Mouse (Mus musculus) intestine, embryonic 16.5 days (tissue): ENCODE data around the gene Hist2h3c1. TPM values are rescaled to one million over a fixed set of nuclear protein-coding genes. Genes with fewer than 3 reads are reported as not detected.
"Not testable (repeated sequence)": the region's sequence is repeated elsewhere in the genome, so short reads cannot be mapped to it uniquely, and the experiment has no call there.

ENCODE experiments used
- ATAC-seq: fragments of 200-750 bp; cut with Nextera tagmentation; 2 replicates; pipeline ENCODE4 v1.8.0; 2017; ENCODE audit warnings: moderate TSS enrichment, moderate library complexity
- H3K27ac ChIP-seq: fragments of 300-500 bp; sonication (generic); 2 replicates; pipeline ENCODE4 v1.5.1; 2014; ENCODE audit warnings: mild to moderate bottlenecking, low read length
- H3K27me3 ChIP-seq: fragments of 300-500 bp; sonication (generic); replicated peaks from 2 replicates; pipeline ENCODE4 v1.6.1; 2014; ENCODE audit warnings: low read length, control low read depth, mixed read lengths; ENCODE audit not compliant: control insufficient read depth, insufficient read depth
- H3K36me3 ChIP-seq: fragments of 300-500 bp; sonication (generic); 2 replicates; pipeline ENCODE4 v1.6.1; 2014; ENCODE audit warnings: low read length, control low read depth; ENCODE audit not compliant: control insufficient read depth, insufficient read depth
- H3K4me1 ChIP-seq: fragments of 300-500 bp; sonication (generic); 2 replicates; pipeline ENCODE4 v1.6.1; 2014; ENCODE audit warnings: low read length, control low read depth, mixed read lengths; ENCODE audit not compliant: control insufficient read depth, insufficient read depth
- H3K4me2 ChIP-seq: fragments of 300-500 bp; sonication (generic); 2 replicates; pipeline ENCODE4 v1.6.1; 2014; ENCODE audit warnings: low read depth, low read length, control low read depth
- H3K4me3 ChIP-seq: fragments of 300-500 bp; sonication (generic); 2 replicates; pipeline ENCODE4 v1.5.1; 2014; ENCODE audit warnings: mild to moderate bottlenecking, low read length
- H3K9ac ChIP-seq: fragments of 300-500 bp; sonication (generic); 2 replicates; pipeline ENCODE4 v1.6.1; 2014; ENCODE audit warnings: low read depth, low read length
- H3K9me3 ChIP-seq: fragments of 300-500 bp; sonication (generic); 2 replicates; pipeline ENCODE4 v1.6.1; 2016; ENCODE audit warnings: low read length, control low read depth; ENCODE audit not compliant: control insufficient read depth
- WGBS: fragments of 180-500 bp; shearing (Covaris S2); extraction: QIAGEN DNeasy Blood & Tissue Kit; methylation state at CpG from one replicate; pipeline ENCODE4 v1.1.7; 2014; 5-methylcytosine and 5-hydroxymethylcytosine counted together
- polyA plus RNA-seq: library from polyadenylated mRNA; unstranded; fragments of >200 nt; fragmentation: Nextera tagmentation; extraction: Ambion mirVana; gene quantifications from 2 replicates; pipeline ENCODE4 v1.2.1, GENCODE M21; 2015

The Hist2h3c1 gene
- polyA plus RNA-seq = 1.3 and 1.8 TPM in 2 replicates

- H3K4me3 ChIP-seq = peak within 1 kb of the TSS; percentile 50
- H3K9me3 ChIP-seq, H3K36me3 ChIP-seq, H3K27me3 ChIP-seq: not testable (repeated sequence)
- H3K9ac ChIP-seq = peak within 1 kb of the TSS; percentile 62
- peak within 1 kb of the TSS; percentile 50 for H3K27ac ChIP-seq
- WGBS = 0% methylated on average over 6 of the region's 47 CpGs
- H3K4me2 ChIP-seq = peak within 1 kb of the TSS; percentile 56
- ATAC-seq = peak; percentile 92
- H3K4me1 ChIP-seq = peaks cover 23% of the 10 kb centered on the region
Measured at GRCm38 (mm10) chr3:96246427-96246856, at the start of gene Hist2h3c1. Gene Hist2h3c1, plus strand, starts transcription at chr3:96246685.

GRCm38 (mm10) chr3:96197129-96197749 is 49.2 kb upstream of the Hist2h3c1 start:
- H3K27ac ChIP-seq = peak overlapping the region; percentile 91
- peak overlapping the region; percentile 72 for H3K4me3 ChIP-seq
- no peaks in the 10 kb centered on the region for H3K36me3 ChIP-seq
- H3K9ac ChIP-seq = peak overlapping the region; percentile 88
- H3K9me3 ChIP-seq = no peaks in the 10 kb centered on the region
- H3K27me3 ChIP-seq = no peaks in the 10 kb centered on the region
- WGBS = under 1% methylated on average over 50 of the region's 50 CpGs
- peak overlapping the region; percentile 99 for H3K4me2 ChIP-seq
- H3K4me1 ChIP-seq = peaks cover 10% of the 10 kb centered on the region
- ATAC-seq = peak; percentile 94

DNA sequence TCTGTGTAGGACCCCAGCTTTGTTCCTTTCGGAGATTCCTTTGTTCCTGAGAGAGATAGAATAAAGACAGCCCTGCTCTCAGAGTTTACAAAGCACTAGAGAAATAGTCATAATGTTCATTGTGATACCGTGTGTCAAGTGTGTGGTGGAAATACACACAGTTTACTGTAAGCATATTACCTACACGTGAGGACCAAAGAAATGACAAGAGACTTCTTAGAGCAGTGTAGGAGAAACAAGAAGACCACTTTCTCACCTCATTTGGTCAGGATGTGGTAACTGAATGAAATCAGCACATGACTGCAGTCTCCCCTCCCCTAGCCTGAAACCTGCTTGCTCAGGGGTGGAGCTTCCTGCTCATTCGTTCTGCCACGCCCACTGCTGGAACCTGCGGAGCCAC is 48.3 kb upstream of the Hist2h3c1 start:
- Histone ChIP-seq H3K4me3 (peak overlapping the region; percentile 72), H3K4me2 (peak overlapping the region; percentile 61), H3K9ac (peak overlapping the region; percentile 61), H3K4me1 (peaks cover 10% of the 10 kb centered on the region), H3K9me3 (no peaks in the 10 kb centered on the region), H3K27me3 (no peaks in the 10 kb centered on the region), H3K36me3 (no peaks in the 10 kb centered on the region), H3K27ac (peak overlapping the region; percentile 81)
- ATAC-seq = peak; percentile 59
- 8% methylated on average over 6 of the region's 6 CpGs for WGBS

DNA sequence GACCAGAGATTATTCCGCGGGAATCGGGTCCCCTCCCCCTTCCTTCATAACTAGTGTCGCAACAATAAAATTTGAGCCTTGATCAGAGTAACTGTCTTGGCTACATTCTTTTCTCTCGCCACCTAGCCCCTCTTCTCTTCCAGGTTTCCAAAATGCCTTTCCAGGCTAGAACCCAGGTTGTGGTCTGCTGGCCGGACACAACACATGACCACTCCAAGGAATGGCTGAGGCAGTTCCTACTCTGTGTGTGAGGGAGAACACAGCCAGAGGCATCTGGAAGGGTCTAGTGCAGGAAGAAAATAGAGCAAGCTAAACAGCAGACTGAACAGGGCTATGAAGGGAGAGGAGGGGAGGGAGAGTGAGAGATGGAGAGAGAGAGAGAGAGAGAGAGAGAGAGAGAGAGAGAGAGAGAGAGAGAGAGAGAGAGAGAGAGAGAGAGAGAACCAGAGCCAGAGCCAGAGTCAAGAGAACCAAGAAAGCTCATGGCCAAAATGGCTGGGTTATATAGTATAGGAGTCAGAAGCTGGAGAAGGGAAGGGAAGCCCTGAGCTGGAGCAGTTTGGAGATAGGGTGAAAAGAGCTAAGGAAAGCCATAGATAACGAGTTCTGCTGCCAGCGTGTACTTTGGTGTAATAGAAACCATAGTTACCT is 47.8 kb upstream of the Hist2h3c1 start:
- H3K4me1 ChIP-seq, H3K27me3 ChIP-seq, H3K4me2 ChIP-seq, H3K9me3 ChIP-seq, H3K36me3 ChIP-seq, H3K9ac ChIP-seq, H3K4me3 ChIP-seq, H3K27ac ChIP-seq: not testable (repeated sequence)
- peak; percentile 13; the same call in 1 of the 2 replicates for ATAC-seq
- WGBS = 26% methylated on average over 7 of the region's 8 CpGs

DNA sequence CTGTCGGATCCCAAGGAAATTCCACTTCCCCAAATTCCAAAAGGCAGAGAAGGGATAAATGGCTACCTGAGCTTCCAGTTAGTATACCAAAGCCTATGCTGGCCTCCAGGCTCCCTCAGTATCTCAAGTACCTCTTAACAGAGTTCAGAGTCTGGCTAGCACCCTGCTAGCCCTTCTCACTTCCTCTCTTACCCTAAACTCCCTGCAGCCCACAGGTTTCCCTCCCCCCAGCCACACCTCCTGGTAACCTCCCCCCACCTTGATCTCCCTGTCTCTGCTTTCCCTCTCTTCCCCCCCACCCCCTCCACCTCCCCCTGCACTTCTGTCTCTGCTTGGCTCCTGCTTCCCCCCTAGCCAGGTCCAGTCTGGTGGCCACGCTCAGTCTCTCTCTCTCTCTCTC is 46.8 kb upstream of the Hist2h3c1 start:
- WGBS = 50% methylated on average over 2 of the region's 2 CpGs
- no peaks in the 10 kb centered on the region for H3K36me3 ChIP-seq
- H3K4me3 ChIP-seq = no peak overlapping the region
- H3K4me1 ChIP-seq = peaks cover 10% of the 10 kb centered on the region
- ATAC-seq = no peak
- H3K27me3 ChIP-seq = no peaks in the 10 kb centered on the region
- H3K9ac ChIP-seq = no peak overlapping the region
- H3K9me3 ChIP-seq = no peaks in the 10 kb centered on the region
- no peak overlapping the region for H3K27ac ChIP-seq
- H3K4me2 ChIP-seq = no peak overlapping the region

GRCm38 (mm10) chr3:96207819-96208218 is 38.7 kb upstream of the Hist2h3c1 start:
- H3K4me3 ChIP-seq = no peak overlapping the region
- no peak overlapping the region for H3K27ac ChIP-seq
- H3K36me3 ChIP-seq = no peaks in the 10 kb centered on the region
- no peak overlapping the region for H3K9ac ChIP-seq
- 67% methylated on average over 3 of the region's 3 CpGs for WGBS
- H3K27me3 ChIP-seq = no peaks in the 10 kb centered on the region
- H3K4me1 ChIP-seq = no peaks in the 10 kb centered on the region
- ATAC-seq = no peak
- no peak overlapping the region for H3K4me2 ChIP-seq
- no peaks in the 10 kb centered on the region for H3K9me3 ChIP-seq

DNA sequence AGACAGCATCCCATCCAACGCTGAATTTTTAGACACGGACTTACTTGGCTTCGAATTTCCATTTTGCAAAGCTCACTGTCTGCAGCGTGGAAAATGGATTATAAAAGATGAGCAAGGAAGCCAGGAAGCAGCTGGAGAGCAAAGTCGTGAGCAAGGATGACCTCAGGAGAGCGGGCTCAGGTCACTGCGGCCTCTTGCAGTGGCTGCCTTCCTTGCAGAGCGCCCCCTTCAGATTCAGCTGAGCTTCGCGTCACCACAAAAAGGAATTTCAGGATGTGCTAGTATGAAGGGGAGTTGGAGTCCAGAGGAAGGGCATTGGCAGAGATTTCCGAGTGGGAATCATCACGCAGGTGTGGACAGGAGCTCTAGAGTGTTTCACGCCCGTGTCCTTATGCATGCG is 37.2 kb upstream of the Hist2h3c1 start:
- no peak overlapping the region for H3K4me2 ChIP-seq
- no peak overlapping the region for H3K27ac ChIP-seq
- no peak overlapping the region for H3K4me3 ChIP-seq
- WGBS = 21% methylated on average over 15 of the region's 15 CpGs
- H3K27me3 ChIP-seq = no peaks in the 10 kb centered on the region
- H3K9ac ChIP-seq = no peak overlapping the region
- H3K9me3 ChIP-seq = no peaks in the 10 kb centered on the region
- no peaks in the 10 kb centered on the region for H3K4me1 ChIP-seq
- no peaks in the 10 kb centered on the region for H3K36me3 ChIP-seq
- ATAC-seq = no peak

- Histone ChIP-seq H3K4me3 (peak overlapping the region; percentile 68), H3K9ac (peak overlapping the region; percentile 73), H3K36me3 (no peaks in the 10 kb centered on the region), H3K4me2 (peak overlapping the region; percentile 85), H3K27me3 (no peaks in the 10 kb centered on the region), H3K9me3 (no peaks in the 10 kb centered on the region), H3K27ac (peak overlapping the region; percentile 100), H3K4me1 (peaks cover 18% of the 10 kb centered on the region)
- under 1% methylated on average over 12 of the region's 12 CpGs for WGBS
- ATAC-seq = peak; percentile 7; the same call in 1 of the 2 replicates
Measured at GRCm38 (mm10) chr3:96219191-96219641, 27.3 kb upstream of the Hist2h3c1 start.

DNA sequence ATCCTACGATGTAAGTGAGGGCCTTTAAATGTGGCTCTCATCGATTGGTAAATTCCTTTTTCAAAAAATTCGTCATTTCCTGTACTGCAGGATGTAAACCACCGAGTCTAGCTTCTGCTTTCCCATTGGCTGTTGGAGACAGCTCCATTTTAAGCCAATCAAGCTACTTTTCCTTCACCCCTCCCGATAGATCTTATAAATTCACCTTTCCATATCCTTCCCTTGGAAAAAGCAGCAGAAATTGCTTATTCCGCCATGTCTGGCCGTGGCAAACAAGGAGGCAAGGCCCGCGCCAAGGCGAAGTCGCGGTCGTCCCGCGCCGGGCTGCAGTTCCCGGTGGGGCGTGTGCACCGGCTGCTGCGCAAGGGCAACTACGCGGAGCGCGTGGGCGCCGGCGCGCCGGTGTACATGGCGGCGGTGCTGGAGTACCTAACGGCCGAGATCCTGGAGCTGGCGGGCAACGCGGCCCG is 26.8 kb upstream of the Hist2h3c1 start, which contains the start of the genes Bola1 and Hist2h2ab:
TSS of gene Bola1 (minus strand) at position 49 of the 470 bp plus-strand sequence.
TSS of gene Hist2h2ab (plus strand) at position 205 of the 470 bp plus-strand sequence.
- H3K36me3 ChIP-seq = no peaks in the 10 kb centered on the region
- under 1% methylated on average over 36 of the region's 37 CpGs for WGBS
- H3K4me3 ChIP-seq = peak within 1 kb of the TSS; percentile 68
- H3K9me3 ChIP-seq = no peaks in the 10 kb centered on the region
- no peaks in the 10 kb centered on the region for H3K27me3 ChIP-seq
- peak within 1 kb of the TSS; percentile 100 for H3K27ac ChIP-seq
- peak within 1 kb of the TSS; percentile 85 for H3K4me2 ChIP-seq
- H3K9ac ChIP-seq = peak within 1 kb of the TSS; percentile 84
- ATAC-seq = peak; percentile 85
- peaks cover 18% of the 10 kb centered on the region for H3K4me1 ChIP-seq
